Mouse (Mus musculus): ENCODE measurements around the gene Nr2e3.
"Not testable (repeated sequence)": the region's sequence is repeated elsewhere in the genome, so short reads cannot be mapped to it uniquely, and the experiment has no call there.

The Nr2e3 gene

GRCm38 (mm10) chr9:59949511-59949910, 10.9 kb downstream of the Nr2e3 start:
- DNase-seq: no peak

GRCm38 (mm10) chr9:59948691-59949250, 11.7 kb downstream of the Nr2e3 start:
- DNase-seq: no peak

GRCm38 (mm10) chr9:59948226-59948625, 12.2 kb downstream of the Nr2e3 start:
- DNase-seq: no peak

GRCm38 (mm10) chr9:59947271-59947670, 13.2 kb downstream of the Nr2e3 start:
- DNase-seq: no peak

GRCm38 (mm10) chr9:59945241-59945640, 15.2 kb downstream of the Nr2e3 start:
- DNase-seq: no peak

GRCm38 (mm10) chr9:59943826-59944225, 16.6 kb downstream of the Nr2e3 start:
- no peak for DNase-seq

- no peak for DNase-seq
Measured at GRCm38 (mm10) chr9:59942501-59943085, 17.9 kb downstream of the Nr2e3 start.

- DNase-seq: no peak
Measured at GRCm38 (mm10) chr9:59941885-59942350, 18.5 kb downstream of the Nr2e3 start.

- DNase-seq: no peak
Measured at GRCm38 (mm10) chr9:59940913-59941884, 19.3 kb downstream of the Nr2e3 start.

- no peak for DNase-seq
Measured at GRCm38 (mm10) chr9:59939691-59940090, 20.8 kb downstream of the Nr2e3 start.

GRCm38 (mm10) chr9:59938529-59938928, 21.9 kb downstream of the Nr2e3 start:
- no peak for DNase-seq

- not testable (repeated sequence) for DNase-seq
Measured at GRCm38 (mm10) chr9:59935866-59936265, 24.6 kb downstream of the Nr2e3 start.

GRCm38 (mm10) chr9:59930248-59930647, 30.2 kb downstream of the Nr2e3 start:
- DNase-seq: no peak

GRCm38 (mm10) chr9:59914761-59915160, 45.7 kb downstream of the Nr2e3 start:
- DNase-seq: no peak

GRCm38 (mm10) chr9:59903382-59903781, 57.1 kb downstream of the Nr2e3 start:
- DNase-seq: no peak
